Mouse (Mus musculus): ENCODE data around the gene Actbl2.

Actbl2 gene

GRCm38 (mm10) chr13:111254713-111255112 is at the start of gene Actbl2:
TSS of gene Actbl2 (plus strand) at chr13:111255013.
- no peak for DNase-seq (ENCODE audit: low spot score in 2 of 2)

- no peak for DNase-seq (ENCODE audit: low spot score in 2 of 2)
Observed at GRCm38 (mm10) chr13:111210649-111211378, 44.0 kb upstream of the Actbl2 start.

GRCm38 (mm10) chr13:111228768-111229167 is 26.0 kb upstream of the Actbl2 start:
- no peak for DNase-seq (ENCODE audit: low spot score in 2 of 2)

GRCm38 (mm10) chr13:111229541-111229940 is 25.3 kb upstream of the Actbl2 start:
- DNase-seq (ENCODE audit: low spot score in 2 of 2) = no peak

- no peak for DNase-seq (ENCODE audit: low spot score in 2 of 2)
Observed at GRCm38 (mm10) chr13:111232416-111232815, 22.4 kb upstream of the Actbl2 start.

GRCm38 (mm10) chr13:111233356-111233755 is 21.5 kb upstream of the Actbl2 start:
- DNase-seq (ENCODE audit: low spot score in 2 of 2) = no peak

GRCm38 (mm10) chr13:111234573-111234972 is 20.2 kb upstream of the Actbl2 start:
- no peak for DNase-seq (ENCODE audit: low spot score in 2 of 2)

GRCm38 (mm10) chr13:111235719-111236166 is 19.1 kb upstream of the Actbl2 start:
- DNase-seq (ENCODE audit: low spot score in 2 of 2) = no peak

GRCm38 (mm10) chr13:111236461-111236864 is 18.4 kb upstream of the Actbl2 start:
- no peak for DNase-seq (ENCODE audit: low spot score in 2 of 2)

- DNase-seq (ENCODE audit: low spot score in 2 of 2) = no peak
Observed at GRCm38 (mm10) chr13:111237296-111237695, 17.5 kb upstream of the Actbl2 start.

GRCm38 (mm10) chr13:111237865-111238465 is 16.8 kb upstream of the Actbl2 start:
- DNase-seq (ENCODE audit: low spot score in 2 of 2) = no peak

- DNase-seq (ENCODE audit: low spot score in 2 of 2) = no peak
Observed at GRCm38 (mm10) chr13:111251106-111251505, 3.7 kb upstream of the Actbl2 start.

GRCm38 (mm10) chr13:111251795-111252194 is 3.0 kb upstream of the Actbl2 start:
- DNase-seq (ENCODE audit: low spot score in 2 of 2) = no peak

- DNase-seq (ENCODE audit: low spot score in 2 of 2) = no peak
Observed at GRCm38 (mm10) chr13:111258016-111258415, 3.2 kb downstream of the Actbl2 start.

GRCm38 (mm10) chr13:111258424-111259092 is 3.7 kb downstream of the Actbl2 start:
- DNase-seq (ENCODE audit: low spot score in 2 of 2) = no peak

GRCm38 (mm10) chr13:111259093-111259491 is 4.3 kb downstream of the Actbl2 start:
- no peak for DNase-seq (ENCODE audit: low spot score in 2 of 2)

- no peak for DNase-seq (ENCODE audit: low spot score in 2 of 2)
Observed at GRCm38 (mm10) chr13:111259711-111260110, 4.9 kb downstream of the Actbl2 start.

- no peak for DNase-seq (ENCODE audit: low spot score in 2 of 2)
Observed at GRCm38 (mm10) chr13:111263186-111263585, 8.4 kb downstream of the Actbl2 start.

- DNase-seq (ENCODE audit: low spot score in 2 of 2) = no peak
Observed at GRCm38 (mm10) chr13:111263758-111264157, 8.9 kb downstream of the Actbl2 start.

GRCm38 (mm10) chr13:111265231-111266000 is 10.6 kb downstream of the Actbl2 start:
- DNase-seq (ENCODE audit: low spot score in 2 of 2) = no peak

GRCm38 (mm10) chr13:111266855-111267254 is 12.0 kb downstream of the Actbl2 start:
- no peak for DNase-seq (ENCODE audit: low spot score in 2 of 2)

- DNase-seq (ENCODE audit: low spot score in 2 of 2) = no peak
Observed at GRCm38 (mm10) chr13:111268992-111269391, 14.2 kb downstream of the Actbl2 start.
